Mouse (Mus musculus) layer of hippocampus, adult 2 months (tissue): ENCODE measurements at regions not wholly inside any gene's neighbourhood (a gene's known extent, or its start where the extent isn't known, plus 50 kb on each side); places are given as distances from the start of the nearest gene placed in this dataset.
A peak's percentile ranks its signal among the peaks of the same experiment; 100 is the strongest.

Experiments used
- DNase-seq, 2 experiments: peaks; one replicate each; pipeline ENCODE4 v3.0.0; 2022; ENCODE audit warnings: low spot score in 2 of 2
- H3K27ac ChIP-seq: fragments of 200-600 bp; 2 replicates; pipeline ENCODE4 v1.8.1; 2022
- H3K4me3 ChIP-seq: fragments of 200-600 bp; 2 replicates; pipeline ENCODE4 v1.8.1; 2022; ENCODE audit warnings: mild to moderate bottlenecking
- CTCF ChIP-seq: fragments of 200-600 bp; conservative IDR thresholded peaks from 2 replicates; pipeline ENCODE4 v1.8.1; 2022; ENCODE audit warnings: antibody characterized with exemption, mild to moderate bottlenecking, moderate library complexity

DNA sequence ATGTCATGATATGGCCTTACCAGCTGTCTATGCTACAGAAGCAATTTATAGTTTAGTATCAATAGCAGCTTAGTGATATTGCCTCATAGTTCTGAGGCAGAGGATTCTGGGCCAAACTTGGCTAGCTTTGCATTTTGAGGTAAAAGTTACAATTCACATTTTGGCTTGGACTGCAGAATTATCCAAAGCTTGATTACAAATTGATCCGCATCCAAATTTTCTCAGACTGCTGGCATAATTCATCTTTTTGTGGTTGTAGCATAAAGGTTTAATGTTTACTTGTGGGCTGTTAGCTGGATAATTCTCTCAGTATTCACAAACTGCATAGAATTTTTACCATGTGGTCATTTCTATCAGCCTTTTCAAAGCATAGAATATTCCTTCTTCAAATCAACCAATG is 589.9 kb upstream of the Pdcd1 start:
- H3K4me3 ChIP-seq = no peak overlapping the region
- TF ChIP-seq CTCF = no peak
- peak in 1 of 2 experiments; percentile 6 for DNase-seq
- H3K27ac ChIP-seq = no peak overlapping the region

- Histone ChIP-seq H3K27ac (no peak overlapping the region), H3K4me3 (no peak overlapping the region)
- DNase-seq = no peak
- TF ChIP-seq CTCF = no peak
Observed at GRCm38 (mm10) chr1:94658218-94658617, 605.9 kb upstream of the Pdcd1 start.

DNA sequence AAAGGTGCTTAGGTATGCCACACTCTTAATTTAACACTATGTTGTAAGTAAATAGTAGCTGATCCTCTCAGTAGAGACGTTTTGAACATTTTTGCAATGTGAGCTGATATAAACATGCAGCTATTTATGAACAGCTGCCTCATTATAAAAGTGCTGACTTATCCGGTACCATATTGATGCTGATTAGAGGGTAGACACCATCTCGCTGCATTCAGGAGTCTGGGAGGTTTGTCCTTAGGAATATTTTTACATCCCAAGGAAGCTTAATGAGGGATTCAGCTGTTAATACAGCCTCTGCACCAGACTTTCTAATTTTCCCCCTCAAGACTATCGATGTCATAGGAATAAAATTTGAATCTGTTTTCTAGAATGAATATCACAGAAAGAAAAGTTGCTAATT is 619.3 kb upstream of the Pdcd1 start:
- no peak for TF ChIP-seq CTCF
- Histone ChIP-seq H3K27ac (no peak overlapping the region), H3K4me3 (no peak overlapping the region)
- peak; percentile 9 to 37 for DNase-seq

GRCm38 (mm10) chr1:94700517-94700916 is 612.9 kb upstream of the Fam174a start:
- TF ChIP-seq CTCF = no peak
- Histone ChIP-seq H3K4me3 (no peak overlapping the region), H3K27ac (no peak overlapping the region)
- DNase-seq = no peak

DNA sequence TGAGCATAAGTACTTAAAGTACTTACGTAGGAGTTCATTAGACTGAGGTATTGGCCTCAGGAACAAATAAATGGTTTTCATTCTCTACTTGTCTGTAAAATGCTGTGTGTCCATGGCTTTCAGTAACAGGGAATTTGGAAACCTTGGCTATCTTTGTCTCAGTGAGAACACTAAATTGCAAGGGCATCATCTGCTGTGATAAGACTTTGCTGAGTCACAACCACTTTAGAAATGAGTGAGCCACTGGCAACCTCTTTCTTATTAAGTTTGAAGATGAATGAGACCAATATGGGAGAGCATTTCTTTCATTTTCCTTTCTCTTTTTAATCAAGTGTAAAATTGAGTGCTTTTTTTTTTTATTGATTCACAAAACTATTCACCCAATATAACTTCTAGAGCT is 611.7 kb upstream of the Fam174a start:
- no peak overlapping the region for H3K4me3 ChIP-seq
- DNase-seq = no peak
- no peak overlapping the region for H3K27ac ChIP-seq
- TF ChIP-seq CTCF = no peak

DNA sequence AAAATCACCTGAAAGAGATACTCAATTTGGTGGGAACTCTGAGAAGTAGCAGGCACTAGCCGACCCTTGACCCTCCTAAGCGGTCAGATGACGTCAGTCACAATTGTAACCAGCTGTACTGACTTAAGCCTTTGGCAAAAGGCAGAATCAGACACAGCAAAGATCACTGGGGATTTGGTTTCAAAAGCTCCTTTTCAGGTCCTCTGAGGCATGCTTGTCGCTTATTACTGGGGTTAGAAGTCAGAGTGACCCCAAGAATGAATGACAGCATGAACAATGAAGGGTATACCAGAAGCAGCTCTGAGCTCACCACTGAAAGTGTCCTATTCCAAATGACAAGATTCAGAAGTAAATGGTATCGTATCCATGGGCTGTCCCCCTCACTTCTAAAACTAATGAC is 600.6 kb upstream of the Fam174a start:
- DNase-seq = no peak
- TF ChIP-seq CTCF = no peak
- no peak overlapping the region for H3K4me3 ChIP-seq
- H3K27ac ChIP-seq = no peak overlapping the region

- TF ChIP-seq CTCF = no peak
- H3K27ac ChIP-seq = no peak overlapping the region
- DNase-seq = no peak
Observed at GRCm38 (mm10) chr1:94717699-94718098, 595.7 kb upstream of the Fam174a start.

GRCm38 (mm10) chr1:94753523-94753922 is 559.9 kb upstream of the Fam174a start:
- DNase-seq = no peak
- H3K27ac ChIP-seq = no peak overlapping the region
- TF ChIP-seq CTCF = no peak
- H3K4me3 ChIP-seq = no peak overlapping the region

More at GRCm38 (mm10) chr1:94717699-94718098, 595.7 kb upstream of the Fam174a start:
- no peak overlapping the region for H3K4me3 ChIP-seq

DNA sequence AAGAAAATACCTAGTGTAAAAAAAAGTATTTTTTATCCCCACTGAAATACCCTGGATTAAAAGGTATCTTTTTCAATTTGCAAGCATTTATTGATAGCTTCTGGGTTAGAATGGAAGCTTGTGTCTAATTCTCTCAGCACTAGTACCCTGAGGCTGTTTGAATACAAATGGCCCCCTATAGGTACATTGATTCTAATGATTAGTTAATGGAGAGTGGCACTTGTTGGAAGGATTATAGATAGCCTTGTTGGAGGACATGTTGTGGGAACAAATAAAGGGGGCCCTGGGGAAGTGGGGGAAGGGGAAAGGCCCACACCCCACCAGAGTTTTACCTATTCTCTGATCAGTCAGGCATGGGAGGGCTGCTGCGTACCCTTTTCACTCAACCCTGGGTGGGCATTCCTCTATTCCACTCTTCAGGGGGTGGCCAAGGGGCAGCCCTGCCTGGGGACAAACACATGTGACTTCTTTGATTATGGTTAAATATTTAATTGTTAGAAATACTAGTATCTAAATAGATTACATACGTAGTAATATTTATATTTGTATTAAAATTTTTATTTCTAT is 524.3 kb upstream of the Fam174a start:
- TF ChIP-seq CTCF = no peak
- Histone ChIP-seq H3K4me3 (no peak overlapping the region), H3K27ac (no peak overlapping the region)
- DNase-seq = no peak

DNA sequence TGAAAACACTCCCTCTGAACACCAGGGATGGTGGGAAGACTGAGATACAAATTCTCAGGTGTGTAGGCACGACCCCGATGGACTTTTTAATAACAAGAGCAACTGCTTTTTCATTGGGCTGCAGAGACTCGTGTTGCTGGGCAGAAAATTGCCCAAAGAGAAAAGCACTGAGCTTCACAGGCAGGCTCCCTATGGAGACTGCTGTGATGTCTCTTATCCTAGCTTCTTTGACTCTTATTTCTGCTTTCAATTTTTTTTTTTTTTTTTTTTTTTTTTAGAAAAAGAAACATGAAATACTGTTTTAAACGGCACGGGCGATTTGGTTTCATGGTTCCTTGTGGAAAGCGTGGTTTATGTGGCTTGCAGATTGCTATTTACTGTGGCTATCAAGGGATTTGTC is 522.8 kb upstream of the Fam174a start:
- Histone ChIP-seq H3K4me3 (no peak overlapping the region), H3K27ac (no peak overlapping the region)
- TF ChIP-seq CTCF = no peak
- no peak for DNase-seq

GRCm38 (mm10) chr1:94791052-94791451 is 522.4 kb upstream of the Fam174a start:
- Histone ChIP-seq H3K4me3 (no peak overlapping the region), H3K27ac (no peak overlapping the region)
- no peak for TF ChIP-seq CTCF
- DNase-seq = no peak

GRCm38 (mm10) chr1:94796028-94796427 is 517.4 kb upstream of the Fam174a start:
- no peak for TF ChIP-seq CTCF
- no peak for DNase-seq
- H3K4me3 ChIP-seq = no peak overlapping the region
- H3K27ac ChIP-seq = no peak overlapping the region

GRCm38 (mm10) chr1:94803722-94804121 is 509.7 kb upstream of the Fam174a start:
- H3K4me3 ChIP-seq = no peak overlapping the region
- DNase-seq = no peak
- no peak for TF ChIP-seq CTCF
- no peak overlapping the region for H3K27ac ChIP-seq

- no peak overlapping the region for H3K27ac ChIP-seq
- no peak for TF ChIP-seq CTCF
Observed at GRCm38 (mm10) chr1:94804877-94805276, 508.5 kb upstream of the Fam174a start.

DNA sequence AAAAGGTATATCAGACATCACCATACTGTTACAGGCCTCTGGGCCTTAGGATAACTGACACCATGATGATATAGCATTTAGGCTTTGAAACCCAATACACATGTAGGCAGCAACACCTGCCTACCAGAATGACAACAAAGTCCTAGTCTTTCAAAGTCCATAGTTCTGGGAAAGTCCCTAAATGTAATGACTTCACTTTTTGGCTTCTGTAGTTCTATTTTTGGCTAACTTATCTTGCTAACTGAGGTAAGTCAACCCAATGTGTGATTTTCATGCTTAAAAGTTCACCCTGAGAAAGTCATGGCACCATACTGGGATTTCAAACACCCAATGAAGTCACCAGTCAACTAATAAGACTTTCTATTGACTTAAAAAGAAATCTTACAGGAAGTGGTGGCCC is 485.8 kb upstream of the Fam174a start:
- TF ChIP-seq CTCF = no peak
- DNase-seq = no peak
- no peak overlapping the region for H3K27ac ChIP-seq
- no peak overlapping the region for H3K4me3 ChIP-seq

More at GRCm38 (mm10) chr1:94804877-94805276, 508.5 kb upstream of the Fam174a start:
- H3K4me3 ChIP-seq = no peak overlapping the region
- DNase-seq = no peak
